Mouse (Mus musculus) cerebellum, adult 9-10 months (tissue): ENCODE results near the gene Vmn2r86.
"Not testable (repeated sequence)": the region's sequence is repeated elsewhere in the genome, so short reads cannot be mapped to it uniquely, and the experiment has no call there.

Experiments
- DNase-seq: peaks from one replicate; pipeline ENCODE4 v3.0.0; 2022

The Vmn2r86 gene

GRCm38 (mm10) chr10:130455950-130456349 lies at the start of gene Vmn2r86:
TSS of gene Vmn2r86 (minus strand) at chr10:130456050.
- DNase-seq, result not testable (repeated sequence)

GRCm38 (mm10) chr10:130497296-130497695 lies 41.4 kb upstream of the Vmn2r86 start, which contains the start of gene Vmn2r87:
TSS of gene Vmn2r87 (minus strand) at chr10:130497396.
- DNase-seq, result no peak

GRCm38 (mm10) chr10:130470311-130470760 lies 14.5 kb upstream of the Vmn2r86 start:
- DNase-seq, result no peak

GRCm38 (mm10) chr10:130444776-130445175 lies 11.1 kb downstream of the Vmn2r86 start:
- no peak for DNase-seq

- DNase-seq, result not testable (repeated sequence)
Measured at GRCm38 (mm10) chr10:130434185-130434898, 21.5 kb downstream of the Vmn2r86 start.

- not testable (repeated sequence) for DNase-seq
Measured at GRCm38 (mm10) chr10:130429603-130430002, 26.2 kb downstream of the Vmn2r86 start, which contains the start of gene Vmn2r85. TSS of gene Vmn2r85 (minus strand) at chr10:130429703.

GRCm38 (mm10) chr10:130422368-130422767 lies 33.5 kb downstream of the Vmn2r86 start:
- DNase-seq, result not testable (repeated sequence)

- DNase-seq, result no peak
Measured at GRCm38 (mm10) chr10:130420401-130420800, 35.4 kb downstream of the Vmn2r86 start.

- DNase-seq, result not testable (repeated sequence)
Measured at GRCm38 (mm10) chr10:130419954-130420353, 35.9 kb downstream of the Vmn2r86 start.

GRCm38 (mm10) chr10:130416352-130416751 lies 39.5 kb downstream of the Vmn2r86 start:
- not testable (repeated sequence) for DNase-seq

- DNase-seq, result not testable (repeated sequence)
Measured at GRCm38 (mm10) chr10:130412167-130412698, 43.6 kb downstream of the Vmn2r86 start.

- no peak for DNase-seq
Measured at GRCm38 (mm10) chr10:130394232-130394631, 61.6 kb downstream of the Vmn2r86 start, which contains the start of gene Vmn2r84. TSS of gene Vmn2r84 (minus strand) at chr10:130394332.
